Comparison of ENCODE assay signal across 16 mouse cellular contexts in genomic region chr2:85095906-85096305, GRCm38 (mm10). TPM values are rescaled to one million over a fixed set of nuclear protein-coding genes. Genes with fewer than 3 reads are reported as not detected.
A peak's percentile ranks its signal among the peaks of the same experiment; 100 is the strongest.
DNase-seq lines count a peak whose midpoint lies in the region; ATAC-seq and TF ChIP-seq lines count a peak whose summit lies in the region.
"Had no signal": no experiment of that assay in that cellular context is flagged by ENCODE, and none has a peak within 500 bp of the region (broad histone marks: within the 10 kb centered on the region; RNA-seq: fewer than 3 reads in every experiment).

No protein-coding gene starts in this region.

- no peaks in the 10 kb centered on the region for H3K36me3 ChIP-seq in lung, postnatal 0 days (ENCODE audit: insufficient read depth, low read length)
- no peaks in the 10 kb centered on the region for H3K36me3 ChIP-seq in intestine, postnatal 0 days (ENCODE audit: control insufficient read depth, insufficient read depth)
- H3K36me3 ChIP-seq in midbrain, embryonic 13.5 days = no peaks in the 10 kb centered on the region
- H3K36me3 ChIP-seq: G1E had no signal

- no peaks in the 10 kb centered on the region for H3K9me3 ChIP-seq in lung, postnatal 0 days (ENCODE audit: low read length)
- no peaks in the 10 kb centered on the region for H3K9me3 ChIP-seq in intestine, postnatal 0 days (ENCODE audit: control insufficient read depth)
- peaks cover 5% of the 10 kb centered on the region for H3K9me3 ChIP-seq in midbrain, embryonic 13.5 days
- H3K9me3 ChIP-seq: G1E had no signal

- no peak for ATAC-seq in lung, postnatal 0 days
- peak; percentile 39 for ATAC-seq in intestine, postnatal 0 days
- ATAC-seq in midbrain, embryonic 13.5 days = 0 out of 2 replicates have a peak, but pooled peaks have one; percentile 25
- no peak for ATAC-seq in megakaryocyte, adult 5-6 weeks (ENCODE audit: poor library complexity, severe bottlenecking)

- H3K4me3 ChIP-seq in lung, postnatal 0 days (ENCODE audit: low read depth, low read length) = no peak overlapping the region
- H3K4me3 ChIP-seq in intestine, postnatal 0 days (ENCODE audit: low read depth, low read length) = no peak overlapping the region
- no peak overlapping the region for H3K4me3 ChIP-seq in midbrain, embryonic 13.5 days (replicated peaks)
- H3K4me3 ChIP-seq: erythroblast, embryonic 14.5 days had no signal

- 46% methylated on average over 5 of the region's 5 CpGs for WGBS in lung, postnatal 0 days
- WGBS in intestine, postnatal 0 days = 32% methylated on average over 5 of the region's 5 CpGs
- 42% methylated on average over 5 of the region's 5 CpGs for WGBS in midbrain, embryonic 13.5 days

- no peak for TF ChIP-seq CTCF in lung, postnatal 0 days (IDR thresholded peaks at IDR 0.05)
- no peak for TF ChIP-seq CTCF in intestine, postnatal 0 days (IDR thresholded peaks at IDR 0.05; ENCODE audit: low read depth)

- peaks cover 6% of the 10 kb centered on the region; the same call in 1 of the 2 replicates for H3K4me1 ChIP-seq in lung, postnatal 0 days (ENCODE audit: insufficient read depth, low read depth, low read length)
- no peaks in the 10 kb centered on the region for H3K4me1 ChIP-seq in intestine, postnatal 0 days (replicated peaks; ENCODE audit: control insufficient read depth, insufficient read depth, low read length)
- H3K4me1 ChIP-seq in midbrain, embryonic 13.5 days (replicated peaks) = no peaks in the 10 kb centered on the region

- H3K9ac ChIP-seq in lung, postnatal 0 days (replicated peaks; ENCODE audit: low read depth) = no peak overlapping the region
- no peak overlapping the region for H3K9ac ChIP-seq in intestine, postnatal 0 days (ENCODE audit: low read depth, low read length)
- no peak overlapping the region for H3K9ac ChIP-seq in midbrain, embryonic 13.5 days (replicated peaks)

- no peak for TF ChIP-seq EP300 in lung, postnatal 0 days (IDR thresholded peaks at IDR 0.05)

- no peak overlapping the region for H3K4me2 ChIP-seq in lung, postnatal 0 days (replicated peaks; ENCODE audit: low read depth, low read length)
- no peak overlapping the region for H3K4me2 ChIP-seq in intestine, postnatal 0 days (replicated peaks; ENCODE audit: low read depth)
- no peak overlapping the region for H3K4me2 ChIP-seq in midbrain, embryonic 13.5 days (replicated peaks)

- DNase-seq in adrenal gland, postnatal 10 days = peak; percentile 61
- no peak for DNase-seq in adrenal gland, adult 8-10 months
- peak; percentile 7 for DNase-seq in lung, postnatal 10 days
- no peak for DNase-seq in lung, postnatal 0 days (ENCODE audit: low spot score)
- no peak for DNase-seq in cerebellum, adult 9-11 months
- DNase-seq: cerebellum, postnatal 14 days; gastrocnemius, postnatal 14 days; heart, postnatal 14 days; thymus, postnatal 36 days had no signal

- H3K27ac ChIP-seq in lung, postnatal 0 days (ENCODE audit: low read length) = no peak overlapping the region
- no peak overlapping the region; the same call in 1 of the 2 replicates for H3K27ac ChIP-seq in intestine, postnatal 0 days (ENCODE audit: low read depth, low read length)
- H3K27ac ChIP-seq in midbrain, embryonic 13.5 days = 0 out of 2 replicates have a peak overlapping the region, but pooled peaks have one; percentile 4
- H3K27ac ChIP-seq: kidney, postnatal 0 days had no signal

- H3K27me3 ChIP-seq in lung, postnatal 0 days (replicated peaks; ENCODE audit: insufficient read depth, low read length) = no peaks in the 10 kb centered on the region
- H3K27me3 ChIP-seq in intestine, postnatal 0 days (replicated peaks; ENCODE audit: control insufficient read depth, insufficient read depth, low read length) = no peaks in the 10 kb centered on the region
- H3K27me3 ChIP-seq in midbrain, embryonic 13.5 days = no peaks in the 10 kb centered on the region

RNA-seq across cellular contexts. Expression of gene Aplnr, which starts 40.1 kb away (rescaled TPM):
- total RNA-seq in adrenal gland, postnatal 10 days (2021) = 100 to 1,000 TPM in 1 of 2 experiments, 10 to 100 TPM in 1; 77.0 to 167 TPM
- 10 to 100 TPM in 1 of 4 experiments, 1 to 10 TPM in 3; 4.3 to 17.6 (median 8.0) TPM for total RNA-seq in adrenal gland, adult 8-10 months (2022)
- polyA plus RNA-seq in lung, postnatal 0 days (2015; fragmentation: Nextera tagmentation; extraction: Ambion mirVana) = 84.1 and 90.6 TPM in 2 replicates
- 22.9 and 26.6 TPM in 2 replicates for polyA plus RNA-seq in intestine, postnatal 0 days (2015; fragmentation: Nextera tagmentation; extraction: Ambion mirVana)
- polyA plus RNA-seq in midbrain, embryonic 13.5 days (2015; fragmentation: Nextera tagmentation; extraction: Ambion mirVana) = 20.1 and 21.0 TPM in 2 replicates
- 1.1 and 2.2 TPM in 2 replicates for total RNA-seq in megakaryocyte, adult 5-6 weeks (2015)
- total RNA-seq in megakaryocyte, adult 5-6 weeks (2017) = 1.5 and 2.1 TPM in 2 replicates
- polyA plus RNA-seq: erythroblast, embryonic 14.5 days; G1E had no signal

RNA-seq across cellular contexts. Expression of gene Tnks1bp1, which starts 48.1 kb away (rescaled TPM):
- total RNA-seq in adrenal gland, postnatal 10 days (2021) = 100 to 1,000 TPM; 102 to 111 TPM
- total RNA-seq in adrenal gland, adult 8-10 months (2022) = 100 to 1,000 TPM; 103 to 135 (median 120) TPM
- polyA plus RNA-seq in lung, postnatal 0 days (2015; fragmentation: Nextera tagmentation; extraction: Ambion mirVana) = 40.3 and 40.7 TPM in 2 replicates
- 18.0 and 19.5 TPM in 2 replicates for polyA plus RNA-seq in intestine, postnatal 0 days (2015; fragmentation: Nextera tagmentation; extraction: Ambion mirVana)
- polyA plus RNA-seq in midbrain, embryonic 13.5 days (2015; fragmentation: Nextera tagmentation; extraction: Ambion mirVana) = 27.1 and 30.9 TPM in 2 replicates
- 1.5 and 1.9 TPM in 2 replicates for total RNA-seq in megakaryocyte, adult 5-6 weeks (2015)
- 4.8 and 5.6 TPM in 2 replicates for total RNA-seq in megakaryocyte, adult 5-6 weeks (2017)

RNA-seq across cellular contexts. Expression of gene P2rx3, which starts 58.6 kb away (rescaled TPM):
- total RNA-seq in adrenal gland, postnatal 10 days (2021) = 1 to 10 TPM in 1 of 2 experiments, under 1 TPM in 1; 0.66 to 1.0 TPM
- total RNA-seq in adrenal gland, adult 8-10 months (2022) = 1 to 10 TPM in 3 of 4 experiments, under 1 TPM in 1; 0.83 to 1.8 (median 1.3) TPM
- 0.07 and 0.08 TPM in 2 replicates for polyA plus RNA-seq in lung, postnatal 0 days (2015; fragmentation: Nextera tagmentation; extraction: Ambion mirVana)
- polyA plus RNA-seq in intestine, postnatal 0 days (2015; fragmentation: Nextera tagmentation; extraction: Ambion mirVana) = 0.18 and 0.26 TPM in 2 replicates
- polyA plus RNA-seq in midbrain, embryonic 13.5 days (2015; fragmentation: Nextera tagmentation; extraction: Ambion mirVana) = 2.5 and 3.0 TPM in 2 replicates
- total RNA-seq in megakaryocyte, adult 5-6 weeks (2015) = 0.11 and 0.16 TPM in 2 replicates
- not detected in 2 replicates for total RNA-seq in megakaryocyte, adult 5-6 weeks (2017)
- total RNA-seq: neutrophil, adult 5-6 weeks had no signal
- polyA plus RNA-seq: erythroblast, embryonic 14.5 days; G1E had no signal

RNA-seq across cellular contexts. Expression of gene Ssrp1, which starts 58.9 kb away (rescaled TPM):
- 100 to 1,000 TPM; 111 to 125 TPM for total RNA-seq in adrenal gland, postnatal 10 days (2021)
- 100 to 1,000 TPM; 130 to 156 (median 142) TPM for total RNA-seq in adrenal gland, adult 8-10 months (2022)
- polyA plus RNA-seq in lung, postnatal 0 days (2015; fragmentation: Nextera tagmentation; extraction: Ambion mirVana) = 81.8 and 87.3 TPM in 2 replicates
- polyA plus RNA-seq in intestine, postnatal 0 days (2015; fragmentation: Nextera tagmentation; extraction: Ambion mirVana) = 71.9 and 73.0 TPM in 2 replicates
- 221 and 223 TPM in 2 replicates for polyA plus RNA-seq in midbrain, embryonic 13.5 days (2015; fragmentation: Nextera tagmentation; extraction: Ambion mirVana)
- total RNA-seq in megakaryocyte, adult 5-6 weeks (2015) = 66.9 and 83.2 TPM in 2 replicates
- 222 and 227 TPM in 2 replicates for total RNA-seq in megakaryocyte, adult 5-6 weeks (2017)

Comparison
In these comparisons a context has a peak if more than half of its experiments do, and no peak if none do; other contexts are left out.
1. DNase-seq: peak in adrenal gland, postnatal 10 days (single experiment) and lung, postnatal 10 days (single experiment); none in adrenal gland, adult 8-10 months (single experiment), lung, postnatal 0 days (single experiment) and cerebellum, adult 9-11 months (single experiment).
2. RNA of gene Aplnr, which starts 40.1 kb away (total RNA-seq): 77.0 to 167 TPM in adrenal gland, postnatal 10 days; 4.3 to 17.6 TPM in adrenal gland, adult 8-10 months and 1.1 to 2.2 TPM in megakaryocyte, adult 5-6 weeks; every median in the first group is over 4 times any median in the second.
3. ATAC-seq: peak in intestine, postnatal 0 days (single experiment) and midbrain, embryonic 13.5 days (single experiment); none in lung, postnatal 0 days (single experiment) and megakaryocyte, adult 5-6 weeks (single experiment).
4. RNA of gene Tnks1bp1, which starts 48.1 kb away (total RNA-seq): 103 to 135 TPM in adrenal gland, adult 8-10 months and 102 to 111 TPM in adrenal gland, postnatal 10 days; 1.5 to 5.6 TPM in megakaryocyte, adult 5-6 weeks; every median in the first group is over 10 times any median in the second.